Mouse (Mus musculus) cerebellum, adult 2 months (tissue): ENCODE data around the gene Nrxn3.

Experiments used
- CTCF ChIP-seq: fragments of 200-500 bp; IDR thresholded peaks from 2 replicates; pipeline ENCODE4 v1.5.1; 2011; ENCODE audit warnings: low read depth, mild to moderate bottlenecking, control low read depth, low read length, moderate library complexity, borderline replicate concordance; ENCODE audit not compliant: insufficient read depth
- POLR2A ChIP-seq: fragments of 200-500 bp; IDR thresholded peaks from 2 replicates; pipeline ENCODE4 v1.6.1; 2011; ENCODE audit warnings: low read length, control low read depth, borderline replicate concordance; ENCODE audit not compliant: insufficient read depth

DNA sequence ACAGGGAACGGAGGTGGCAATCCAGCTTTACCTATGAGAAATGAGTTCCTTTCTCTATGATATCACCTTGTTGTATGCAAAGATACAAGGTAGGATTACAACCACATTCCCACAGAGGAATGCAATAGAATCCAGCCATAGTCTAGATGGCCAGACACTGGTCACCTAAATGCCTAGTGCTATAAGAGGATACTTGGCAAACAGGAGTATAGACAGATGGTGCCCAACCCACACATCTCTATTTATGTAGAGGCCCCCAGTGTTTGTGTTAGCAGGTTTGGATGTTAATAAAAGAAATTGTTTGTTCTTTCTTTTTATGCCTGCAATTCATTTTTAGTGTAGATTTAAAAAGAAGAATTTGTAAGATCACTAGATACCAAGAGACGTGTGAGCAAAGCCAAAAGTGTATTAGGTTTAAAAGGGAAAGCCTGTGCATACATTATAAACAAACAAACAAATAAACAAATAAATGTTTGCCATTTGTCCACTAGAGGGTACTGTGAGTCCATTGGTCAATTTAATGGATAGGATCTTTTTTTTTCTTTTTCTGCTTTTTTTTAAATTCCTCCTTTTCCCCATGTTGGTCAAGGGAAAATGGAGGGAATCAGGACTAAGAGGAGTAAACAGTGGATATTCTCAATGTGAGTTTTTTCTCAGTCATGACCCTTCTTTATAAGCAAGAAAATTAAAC lies 832.2 kb downstream of the Nrxn3 start:
- TF ChIP-seq CTCF = no peak
- TF ChIP-seq POLR2A = no peak
